ENCODE assay signal across 16 mouse cellular contexts in the genomic region with DNA sequence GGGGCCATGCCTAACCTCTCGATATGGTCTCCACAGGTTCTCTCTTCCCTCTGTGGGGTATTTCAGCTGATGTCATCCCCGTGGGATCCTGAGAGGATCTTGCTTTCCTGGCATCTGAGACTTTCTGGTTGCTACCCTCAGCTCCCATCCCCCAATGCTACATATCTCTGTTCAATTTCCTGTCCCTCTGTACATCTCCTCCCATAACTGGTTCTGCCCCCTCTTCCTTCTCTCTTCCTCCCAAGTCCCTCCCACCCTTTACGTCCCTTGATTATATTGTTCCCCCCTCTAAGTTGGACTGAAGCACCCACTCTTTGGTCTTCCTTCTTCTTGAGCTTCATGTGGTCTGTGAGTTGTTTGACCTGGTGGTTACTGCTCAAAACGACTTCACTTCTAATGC. TPM values are rescaled to one million over a fixed set of nuclear protein-coding genes. Genes with fewer than 3 reads are reported as not detected.
"Had no signal": no experiment of that assay in that cellular context is flagged by ENCODE, and none has a peak within 500 bp of the region (broad histone marks: within the 10 kb centered on the region; RNA-seq: fewer than 3 reads in every experiment).

No protein-coding gene starts in this region.

- H3K27ac ChIP-seq: limb, embryonic 10.5 days; liver, embryonic 15.5 days; midbrain, embryonic 15.5 days; neural tube, embryonic 13.5 days; stomach, postnatal 0 days had no signal

- H3K9ac ChIP-seq: liver, embryonic 15.5 days; midbrain, embryonic 15.5 days; neural tube, embryonic 13.5 days had no signal

- H3K9me3 ChIP-seq: limb, embryonic 10.5 days; liver, embryonic 15.5 days; midbrain, embryonic 15.5 days; neural tube, embryonic 13.5 days had no signal

- H3K36me3 ChIP-seq: limb, embryonic 10.5 days; liver, embryonic 15.5 days; midbrain, embryonic 15.5 days; neural tube, embryonic 13.5 days had no signal

- H3K4me3 ChIP-seq: limb, embryonic 10.5 days; liver, embryonic 15.5 days; midbrain, embryonic 15.5 days; neural tube, embryonic 13.5 days had no signal

- H3K27me3 ChIP-seq: liver, embryonic 15.5 days; midbrain, embryonic 15.5 days; neural tube, embryonic 13.5 days had no signal

- DNase-seq: kidney, adult 18-20 months; kidney, postnatal 10 days; kidney, postnatal 4 days; lung, adult 2 months; lung, postnatal 36 days; right cerebral cortex, adult 18-20 months; right cerebral cortex, postnatal 25 days; thymus, postnatal 4 days had no signal

- H3K4me1 ChIP-seq: limb, embryonic 10.5 days; midbrain, embryonic 15.5 days; neural tube, embryonic 13.5 days had no signal

- ATAC-seq: lung, postnatal 0 days; midbrain, embryonic 15.5 days had no signal

RNA-seq across cellular contexts. Expression of gene Cdcp1, which starts 55.7 kb away (rescaled TPM):
- total RNA-seq: layer of hippocampus, postnatal 14 days; monocyte, adult 5-6 weeks had no signal
